Mouse (Mus musculus) kidney, postnatal 25 days (tissue): ENCODE results near the gene Spata5.

Experiments
- DNase-seq, 2 experiments: peaks; one replicate each; pipeline ENCODE4 v3.0.0; 2021; ENCODE audit warnings: mixed read lengths in 2 of 2

The Spata5 gene

GRCm38 (mm10) chr3:37421179-37421578 is 1.5 kb downstream of the Spata5 start:
- no peak for DNase-seq

GRCm38 (mm10) chr3:37426069-37426468 is 6.4 kb downstream of the Spata5 start:
- no peak for DNase-seq

- DNase-seq, result no peak
Measured at GRCm38 (mm10) chr3:37430359-37430758, 10.7 kb downstream of the Spata5 start.

- peak in 1 of 2 experiments; percentile 3 for DNase-seq
Measured at GRCm38 (mm10) chr3:37439770-37440169, 20.1 kb downstream of the Spata5 start.

GRCm38 (mm10) chr3:37443409-37443808 is 23.7 kb downstream of the Spata5 start:
- DNase-seq, result no peak

- no peak for DNase-seq
Measured at GRCm38 (mm10) chr3:37455992-37456391, 36.3 kb downstream of the Spata5 start.

- DNase-seq, result no peak
Measured at GRCm38 (mm10) chr3:37468170-37468569, 48.5 kb downstream of the Spata5 start.

- DNase-seq, result no peak
Measured at GRCm38 (mm10) chr3:37469353-37469752, 49.7 kb downstream of the Spata5 start.

GRCm38 (mm10) chr3:37470867-37471266 is 51.2 kb downstream of the Spata5 start:
- DNase-seq, result no peak

GRCm38 (mm10) chr3:37472461-37472860 is 52.8 kb downstream of the Spata5 start:
- peak in 1 of 2 experiments; percentile 72 for DNase-seq

GRCm38 (mm10) chr3:37476485-37476884 is 56.8 kb downstream of the Spata5 start:
- no peak for DNase-seq

- DNase-seq, result no peak
Measured at GRCm38 (mm10) chr3:37477438-37478188, 57.9 kb downstream of the Spata5 start.

GRCm38 (mm10) chr3:37479771-37480170 is 60.1 kb downstream of the Spata5 start:
- no peak for DNase-seq

GRCm38 (mm10) chr3:37481295-37481694 is 61.6 kb downstream of the Spata5 start:
- no peak for DNase-seq

GRCm38 (mm10) chr3:37482720-37483119 is 63.0 kb downstream of the Spata5 start:
- no peak for DNase-seq

- no peak for DNase-seq
Measured at GRCm38 (mm10) chr3:37483709-37484265, 64.1 kb downstream of the Spata5 start.

- no peak for DNase-seq
Measured at GRCm38 (mm10) chr3:37487639-37488038, 67.9 kb downstream of the Spata5 start.

- no peak for DNase-seq
Measured at GRCm38 (mm10) chr3:37488173-37488572, 68.5 kb downstream of the Spata5 start.

GRCm38 (mm10) chr3:37490025-37490424 is 70.3 kb downstream of the Spata5 start:
- no peak for DNase-seq

GRCm38 (mm10) chr3:37500939-37501338 is 81.2 kb downstream of the Spata5 start:
- no peak for DNase-seq

GRCm38 (mm10) chr3:37502552-37502951 is 82.9 kb downstream of the Spata5 start:
- DNase-seq, result no peak

GRCm38 (mm10) chr3:37503846-37504245 is 84.2 kb downstream of the Spata5 start:
- DNase-seq, result no peak

GRCm38 (mm10) chr3:37510055-37511032 is 90.6 kb downstream of the Spata5 start:
- no peak for DNase-seq
